Mouse (Mus musculus) MEL (cell line): Measurements from ENCODE around the gene Tsr2.

Experiments
- CTCF ChIP-seq, 3 experiments: IDR thresholded peaks in 2 of 3; conservative IDR thresholded peaks in 1 of 3; 2 replicates each; pipeline ENCODE4 v1.5.1; 2011 to 2012; ENCODE audit warnings: low read length in 3 of 3, low read depth in 2 of 3, mild to moderate bottlenecking in 2 of 3, improper control_type of control experiment in 1 of 3, inconsistent platforms in 1 of 3, mixed read lengths in 1 of 3, moderate library complexity in 1 of 3; ENCODE audit not compliant: control insufficient read depth in 1 of 3, insufficient read depth in 1 of 3, poor library complexity in 1 of 3, severe bottlenecking in 1 of 3
- MAZ ChIP-seq: IDR thresholded peaks from 2 replicates; pipeline ENCODE4 v1.6.1; 2012; ENCODE audit warnings: low read depth, mild to moderate bottlenecking, inconsistent platforms, low read length, improper control_type of control experiment
- NELFE ChIP-seq: IDR thresholded peaks from 2 replicates; pipeline ENCODE4 v1.6.1; 2011; ENCODE audit warnings: low read depth, low read length, improper control_type of control experiment
- POLR2A ChIP-seq, 2 experiments: IDR thresholded peaks; 2 replicates each; pipeline ENCODE4 v1.6.1; 2011 to 2012; ENCODE audit warnings: low read length in 2 of 2, mild to moderate bottlenecking in 2 of 2, control low read depth in 1 of 2, improper control_type of control experiment in 1 of 2, low read depth in 1 of 2, moderate library complexity in 1 of 2; ENCODE audit not compliant: control insufficient read depth in 1 of 2, insufficient read depth in 1 of 2, poor library complexity in 1 of 2
- TCF12 ChIP-seq: IDR thresholded peaks from 2 replicates; pipeline ENCODE4 v1.6.1; 2014; ENCODE audit warnings: low read depth, mild to moderate bottlenecking, inconsistent platforms, low read length, improper control_type of control experiment, moderate library complexity
- USF1 ChIP-seq: IDR thresholded peaks from 2 replicates; pipeline ENCODE4 v1.6.1; 2014; ENCODE audit warnings: low read depth, mild to moderate bottlenecking, inconsistent platforms, low read length, improper control_type of control experiment, moderate library complexity

DNA sequence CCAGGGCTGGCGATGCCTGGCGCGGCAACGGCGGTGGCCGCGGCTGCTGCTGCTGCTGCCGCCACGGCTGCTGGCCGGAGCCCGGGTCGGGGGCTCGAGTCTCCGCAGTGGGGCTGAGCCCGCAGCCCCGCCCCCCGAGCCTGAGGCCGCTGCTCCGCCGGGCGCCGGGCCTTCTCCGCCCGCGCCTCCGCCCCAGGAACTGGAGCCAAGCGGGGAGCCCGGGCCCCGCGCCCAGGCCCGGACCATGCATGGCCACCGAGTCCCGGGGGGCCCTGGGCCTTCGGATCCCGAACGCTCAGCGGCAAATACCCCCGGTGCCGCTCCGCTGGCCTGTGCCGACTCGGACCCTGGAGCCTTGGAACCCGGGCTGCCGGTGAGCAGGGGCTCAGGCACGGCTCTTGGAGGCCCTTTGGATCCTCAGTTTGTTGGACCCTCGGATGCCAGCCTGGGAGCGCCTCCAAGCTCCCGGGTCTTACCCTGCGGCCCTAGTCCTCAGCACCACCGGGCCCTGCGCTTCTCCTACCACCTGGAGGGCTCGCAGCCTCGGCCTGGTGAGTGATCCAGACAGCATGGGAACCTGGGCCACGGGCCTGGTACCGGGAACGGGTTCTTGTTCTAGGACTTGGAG is 48.8 kb downstream of the Tsr2 start:
- TF ChIP-seq CTCF (IDR thresholded peaks at IDR 0.05 in 2 of 3, conservative IDR thresholded peaks at IDR 0.05 in 1 of 3; ENCODE audit: control insufficient read depth in 1 of 3, insufficient read depth in 1 of 3, low read depth in 2 of 3, low read length in 3 of 3, poor library complexity in 1 of 3, severe bottlenecking in 1 of 3) (no peak), USF1 (no peak), POLR2A (IDR thresholded peaks at IDR 0.05; ENCODE audit: control insufficient read depth in 1 of 2, insufficient read depth in 1 of 2, low read depth in 1 of 2, low read length in 2 of 2, poor library complexity in 1 of 2) (no peak), NELFE (no peak), MAZ (no peak), TCF12 (no peak)
